Mouse (Mus musculus) erythroblast, embryonic 14.5 days (primary cell): Measurements from ENCODE around the gene Dync1li2. TPM values are rescaled to one million over a fixed set of nuclear protein-coding genes. Genes with fewer than 3 reads are reported as not detected.

Source experiments
- H3K27me3 ChIP-seq: 2 replicates; pipeline ENCODE4 v1.6.1; 2012; ENCODE audit warnings: inconsistent platforms; ENCODE audit not compliant: control insufficient read depth
- H3K36me3 ChIP-seq: 2 replicates; pipeline ENCODE4 v1.6.1; 2012; ENCODE audit warnings: mild to moderate bottlenecking, inconsistent platforms; ENCODE audit not compliant: control insufficient read depth
- H3K4me1 ChIP-seq: 2 replicates; pipeline ENCODE4 v1.6.1; 2012; ENCODE audit warnings: inconsistent platforms; ENCODE audit not compliant: control insufficient read depth
- H3K4me3 ChIP-seq: replicated peaks from 2 replicates; pipeline ENCODE3; 2012; ENCODE audit warnings: moderate library complexity, mild to moderate bottlenecking, inconsistent platforms
- H3K9me3 ChIP-seq: 2 replicates; pipeline ENCODE4 v1.6.1; 2012; ENCODE audit warnings: low read length, inconsistent platforms, mixed read lengths; ENCODE audit not compliant: control insufficient read depth
- GATA1 ChIP-seq: IDR thresholded peaks from 2 replicates; pipeline ENCODE4 v1.6.1; 2012; ENCODE audit warnings: low read length, inconsistent platforms, mixed read lengths
- TAL1 ChIP-seq: IDR thresholded peaks from 3 replicates; pipeline ENCODE4 v1.6.1; 2012; ENCODE audit warnings: low read length, inconsistent platforms, mixed read lengths
- polyA plus RNA-seq: library from polyadenylated mRNA; stranded (reverse); fragments of >175 nt; gene quantifications from 2 replicates; pipeline ENCODE4 v1.2.3, GENCODE M21; 2012

Dync1li2 gene
- polyA plus RNA-seq, 1 experiment = 1.4 TPM

DNA sequence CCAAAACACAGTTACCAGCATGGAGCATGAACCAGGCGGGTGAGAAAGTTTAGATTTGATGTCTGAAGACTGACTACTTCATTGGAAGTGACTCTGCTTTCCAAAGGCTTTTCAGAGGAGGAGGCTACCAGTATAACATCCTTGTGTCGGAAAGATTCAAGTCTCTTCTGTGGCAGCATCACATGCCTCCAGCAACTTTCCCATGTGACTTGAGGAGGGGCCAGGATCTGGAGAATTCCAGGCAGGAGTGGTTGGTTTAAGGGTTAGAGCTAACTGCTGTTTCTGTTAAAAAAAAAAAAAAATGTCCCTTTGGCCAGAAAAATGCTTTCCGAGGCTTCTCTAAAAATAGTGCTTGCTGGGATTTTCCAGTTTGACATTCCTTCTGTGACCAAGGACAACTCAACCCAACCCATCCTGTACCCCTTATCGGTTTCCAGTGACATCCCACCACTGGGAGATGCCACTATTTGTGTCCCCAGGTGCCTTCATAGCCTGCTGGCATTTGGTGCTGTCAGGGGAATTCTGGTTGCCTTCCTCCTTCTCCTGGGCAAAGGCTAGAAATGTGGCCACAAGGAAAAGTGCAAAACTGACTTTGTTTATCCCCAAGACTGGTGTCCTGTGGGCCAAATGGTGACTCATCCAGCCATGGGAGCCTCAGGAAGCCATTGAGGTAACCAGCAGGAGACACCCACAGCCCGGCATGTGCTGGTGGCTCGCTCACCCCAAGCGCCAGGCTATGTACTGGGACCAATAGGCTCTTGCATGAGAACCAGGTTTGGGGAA is 34.3 kb downstream of the Dync1li2 start:
- Histone ChIP-seq H3K4me1 (no peaks in the 10 kb centered on the region), H3K9me3 (no peaks in the 10 kb centered on the region), H3K36me3 (no peaks in the 10 kb centered on the region), H3K27me3 (no peaks in the 10 kb centered on the region), H3K4me3 (no peak overlapping the region)
- TF ChIP-seq GATA1 (no peak), TAL1 (no peak)

DNA sequence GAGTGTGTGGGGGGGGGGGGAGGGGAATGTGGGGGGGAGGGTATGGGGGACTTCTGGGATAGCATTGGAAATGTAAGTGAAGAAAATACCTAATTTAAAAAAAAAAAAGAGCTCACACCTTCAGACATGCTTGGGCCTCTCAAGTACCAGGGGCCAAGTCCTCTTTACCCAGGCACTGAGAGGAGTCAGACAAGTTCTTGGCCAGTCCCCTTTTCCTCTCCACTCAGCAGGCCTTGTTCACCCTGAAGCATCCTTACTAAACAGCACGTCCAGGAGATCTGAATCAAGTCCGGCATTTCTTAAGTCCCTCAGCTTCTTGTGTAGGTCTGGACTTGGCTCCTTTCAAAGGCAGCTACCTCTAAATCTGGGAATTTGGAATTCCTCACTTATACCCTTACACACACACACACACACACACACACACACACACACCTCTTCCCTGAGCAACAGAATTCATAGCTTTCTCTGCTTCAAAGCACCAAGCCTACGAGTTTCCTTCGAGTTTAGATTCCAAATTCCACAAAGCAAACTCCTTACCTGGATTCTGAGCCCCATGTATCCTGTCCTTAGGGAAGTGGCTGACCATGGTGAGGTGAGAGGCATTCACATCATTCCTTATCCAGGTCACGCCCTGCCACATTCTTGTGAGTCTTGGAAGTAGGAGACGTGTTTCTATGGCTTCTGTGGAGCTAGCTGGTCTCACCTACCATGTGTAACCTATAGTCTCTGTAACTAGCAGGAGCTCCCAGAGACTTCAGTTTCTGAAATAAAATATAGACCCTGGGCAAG is 36.3 kb downstream of the Dync1li2 start:
- TF ChIP-seq TAL1 (no peak), GATA1 (no peak)
- Histone ChIP-seq H3K4me1 (no peaks in the 10 kb centered on the region), H3K9me3 (no peaks in the 10 kb centered on the region), H3K4me3 (no peak overlapping the region), H3K36me3 (no peaks in the 10 kb centered on the region), H3K27me3 (no peaks in the 10 kb centered on the region)

DNA sequence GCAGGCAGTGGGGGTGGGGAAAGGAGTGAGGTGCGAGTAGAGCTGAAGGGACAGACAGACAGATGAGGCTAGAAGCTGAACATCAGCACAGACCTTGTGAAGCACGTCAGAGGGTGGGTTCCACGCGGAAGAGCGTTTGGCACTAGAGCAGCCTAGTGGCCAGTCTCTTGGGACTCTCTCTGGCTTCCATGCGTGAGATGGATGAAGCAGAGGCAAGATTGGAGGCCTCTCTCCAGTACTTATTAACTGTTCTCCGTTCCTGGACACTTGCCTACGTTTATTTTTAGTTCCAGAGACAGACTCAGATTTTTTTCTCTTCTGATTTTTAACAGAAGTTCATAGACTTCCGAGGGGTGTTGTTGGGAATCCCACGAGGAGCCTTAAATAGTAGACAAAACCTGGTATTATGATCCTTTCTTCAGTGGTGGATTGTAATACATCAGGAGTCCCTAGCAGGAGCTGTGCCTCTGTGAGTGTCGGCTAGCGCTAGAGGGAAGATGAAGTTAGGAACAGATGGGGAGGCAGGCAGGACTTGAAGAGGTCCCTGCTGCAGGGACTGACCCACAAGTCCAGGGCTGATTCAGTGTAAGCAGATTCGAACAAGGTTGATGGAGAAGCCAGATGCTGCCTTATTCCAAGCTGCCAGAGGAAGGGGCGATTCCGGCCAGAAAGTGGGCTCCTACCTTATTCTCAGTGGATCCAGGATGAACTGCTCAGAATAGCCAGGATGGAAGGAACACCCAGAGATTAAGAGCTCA is 37.2 kb downstream of the Dync1li2 start:
- Histone ChIP-seq H3K4me1 (no peaks in the 10 kb centered on the region), H3K36me3 (no peaks in the 10 kb centered on the region), H3K4me3 (no peak overlapping the region), H3K9me3 (no peaks in the 10 kb centered on the region), H3K27me3 (no peaks in the 10 kb centered on the region)
- no peak for TF ChIP-seq GATA1
- no peak for TF ChIP-seq TAL1

DNA sequence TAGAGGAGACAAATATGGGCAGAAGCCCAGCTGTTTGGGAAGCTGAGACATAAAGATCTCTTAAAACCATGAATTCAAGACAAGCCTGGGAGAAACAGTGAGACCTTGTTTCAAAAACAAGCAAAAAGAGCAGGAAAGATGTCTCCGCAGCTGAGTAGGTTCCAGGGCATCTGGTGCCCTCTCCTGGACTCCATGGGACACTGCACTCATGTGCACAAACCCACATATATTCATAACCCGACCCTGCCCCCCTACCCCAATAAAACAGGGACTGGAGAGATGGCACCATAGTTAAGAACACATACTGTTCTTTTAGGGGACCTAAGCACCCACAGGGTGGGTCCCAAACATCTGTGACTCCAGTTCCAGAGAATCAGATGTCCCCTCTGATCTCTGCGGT is 39.3 kb downstream of the Dync1li2 start:
- no peaks in the 10 kb centered on the region for H3K4me1 ChIP-seq
- TF ChIP-seq GATA1 (no peak), TAL1 (no peak)
- H3K36me3 ChIP-seq = no peaks in the 10 kb centered on the region
- H3K27me3 ChIP-seq = no peaks in the 10 kb centered on the region
- H3K9me3 ChIP-seq = no peaks in the 10 kb centered on the region
- H3K4me3 ChIP-seq = no peak overlapping the region

DNA sequence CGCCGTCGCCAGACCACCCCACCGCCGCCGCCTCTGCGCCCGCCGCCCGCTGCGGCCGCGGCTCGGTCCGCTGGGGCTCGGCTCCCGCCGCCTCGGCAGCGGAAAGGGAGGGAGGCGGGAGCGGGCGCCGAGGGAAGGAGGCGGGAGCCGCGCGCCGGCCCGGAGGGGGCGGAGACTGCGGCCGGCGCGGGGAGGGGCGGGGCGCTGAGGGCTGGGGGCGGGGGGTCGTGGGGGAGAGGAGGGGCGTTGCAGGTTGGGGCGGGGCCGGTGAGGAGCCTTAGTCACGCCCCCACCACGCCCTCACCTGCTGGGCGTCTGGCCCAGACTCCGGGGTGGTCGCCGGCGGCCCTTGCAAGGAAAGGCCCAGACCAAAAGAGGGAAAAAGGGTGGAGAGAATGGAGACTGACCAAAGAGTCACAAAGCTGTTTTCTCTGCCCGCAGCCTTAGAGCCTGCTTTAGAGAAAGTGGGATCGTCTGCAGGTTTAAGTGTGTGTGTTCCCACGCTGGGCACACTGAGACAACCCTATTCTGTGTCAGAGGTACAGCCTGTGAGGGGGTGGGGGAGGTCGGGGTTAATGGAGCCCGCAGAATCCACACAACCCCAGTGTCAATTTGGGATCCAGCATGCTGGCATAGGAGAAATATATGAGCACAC is 47.0 kb downstream of the Dync1li2 start, which contains the start of gene Cmtm4:
TSS of gene Cmtm4 (minus strand) at position 105 of the 655 bp plus-strand sequence.
- Histone ChIP-seq H3K36me3 (no peaks in the 10 kb centered on the region), H3K27me3 (peaks cover 34% of the 10 kb centered on the region), H3K4me3 (peak within 1 kb of the TSS; percentile 64), H3K9me3 (no peaks in the 10 kb centered on the region), H3K4me1 (peaks cover 13% of the 10 kb centered on the region)
- TF ChIP-seq GATA1 (no peak), TAL1 (no peak)

DNA sequence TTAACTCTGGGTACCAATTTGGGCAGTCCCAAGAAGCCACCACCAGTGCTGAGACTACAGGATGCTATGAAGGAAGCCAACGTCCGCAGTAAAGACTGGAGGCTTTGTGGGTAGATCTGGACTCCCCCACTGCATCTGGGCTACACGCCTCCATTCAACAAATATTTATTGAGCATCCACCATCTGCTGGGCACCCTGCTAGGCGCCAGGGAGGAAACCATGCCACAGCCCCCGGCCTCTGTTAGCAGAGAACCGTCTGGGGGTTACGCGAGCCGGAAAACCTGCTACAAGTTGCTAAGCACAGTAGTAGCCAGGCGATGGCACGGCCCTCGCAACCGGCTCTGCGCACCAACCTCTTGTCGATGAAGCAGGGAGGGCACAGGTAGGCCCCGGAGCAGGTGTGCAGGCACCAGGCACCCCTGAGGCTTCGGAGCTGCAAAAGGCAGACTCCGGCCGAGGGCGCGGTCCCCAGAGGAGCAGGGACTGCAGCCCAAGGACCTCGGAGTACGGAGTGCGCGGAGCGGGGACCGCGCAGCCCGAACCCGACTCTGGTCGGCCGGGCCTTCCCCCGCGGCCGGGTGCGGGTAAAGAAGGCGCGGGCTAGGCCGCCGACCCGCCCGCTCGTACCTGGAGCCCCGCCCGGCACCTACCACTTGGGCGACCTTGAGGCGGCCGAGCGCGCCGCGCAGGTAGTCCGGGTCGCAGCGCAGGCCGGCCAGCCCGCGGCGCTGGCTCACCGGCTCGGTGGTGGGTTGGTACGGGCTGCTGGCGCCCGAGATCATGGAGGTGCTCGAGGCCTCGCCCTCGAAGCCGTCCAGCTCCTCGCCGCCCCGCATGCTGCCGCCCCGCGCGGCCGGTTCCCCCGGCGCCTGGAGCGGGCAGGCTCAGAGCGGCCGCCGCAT is 47.8 kb downstream of the Dync1li2 start:
- Histone ChIP-seq H3K4me3 (peak overlapping the region; percentile 64), H3K27me3 (peaks cover 34% of the 10 kb centered on the region), H3K9me3 (no peaks in the 10 kb centered on the region), H3K36me3 (no peaks in the 10 kb centered on the region), H3K4me1 (peaks cover 13% of the 10 kb centered on the region)
- TF ChIP-seq TAL1 (no peak), GATA1 (no peak)

DNA sequence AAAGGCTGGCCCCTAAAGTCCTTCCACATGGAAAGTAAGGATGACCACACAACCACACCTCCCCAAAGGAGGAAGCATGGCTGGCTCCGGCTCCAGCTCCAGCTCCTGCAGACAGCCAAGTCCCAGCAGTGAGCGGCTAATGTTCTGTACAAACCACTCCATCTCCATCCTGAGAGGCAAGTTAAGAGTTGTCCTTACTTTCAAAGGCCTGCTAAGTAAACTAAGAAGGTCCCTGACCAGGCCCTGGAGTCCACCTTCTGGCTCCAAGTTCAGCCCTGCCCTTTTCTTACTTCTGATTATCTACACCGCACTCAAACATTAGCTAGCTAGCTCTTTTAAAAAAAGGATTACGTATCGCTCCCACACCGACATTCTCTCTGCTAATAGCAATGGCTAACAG is 49.1 kb downstream of the Dync1li2 start:
- Histone ChIP-seq H3K27me3 (peaks cover 34% of the 10 kb centered on the region), H3K36me3 (no peaks in the 10 kb centered on the region), H3K4me1 (peaks cover 13% of the 10 kb centered on the region), H3K9me3 (no peaks in the 10 kb centered on the region), H3K4me3 (no peak overlapping the region)
- no peak for TF ChIP-seq GATA1
- TF ChIP-seq TAL1 = no peak

DNA sequence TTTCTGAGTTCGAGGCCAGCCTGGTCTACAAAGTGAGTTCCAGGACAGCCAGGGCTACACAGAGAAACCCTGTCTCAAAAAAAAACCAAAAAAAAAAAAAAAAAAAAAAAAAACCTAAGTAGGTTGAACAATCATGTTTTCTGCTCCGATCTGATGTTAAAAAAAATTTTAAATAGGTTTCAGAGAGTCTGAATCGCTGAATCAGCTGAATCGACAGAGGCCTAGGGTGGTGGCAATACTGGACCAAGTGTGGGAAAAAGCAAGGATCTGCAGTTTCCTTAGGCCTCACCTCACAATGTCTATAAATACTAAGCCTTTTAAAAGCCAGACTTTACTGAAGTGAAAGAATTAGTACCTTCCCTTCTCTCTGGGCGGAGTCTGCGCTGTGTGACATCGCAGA is 49.7 kb downstream of the Dync1li2 start:
- Histone ChIP-seq H3K4me1 (peaks cover 13% of the 10 kb centered on the region), H3K27me3 (peaks cover 34% of the 10 kb centered on the region), H3K4me3 (no peak overlapping the region), H3K36me3 (no peaks in the 10 kb centered on the region), H3K9me3 (no peaks in the 10 kb centered on the region)
- TF ChIP-seq TAL1 (no peak), GATA1 (no peak)
